Mouse (Mus musculus) forebrain, postnatal 0 days (tissue): ENCODE data around the gene Oprd1. TPM values are rescaled to one million over a fixed set of nuclear protein-coding genes. Genes with fewer than 3 reads are reported as not detected.

ENCODE experiments used
- ATAC-seq: fragments of 200-750 bp; cut with Nextera tagmentation; 2 replicates; pipeline ENCODE4 v1.8.0; 2017; ENCODE audit warnings: mild to moderate bottlenecking, moderate library complexity
- DNase-seq: peaks from one replicate; pipeline ENCODE4 v3.0.0-alpha.2; 2015
- H3K27ac ChIP-seq: fragments of 300-500 bp; sonication (generic); 2 replicates; pipeline ENCODE4 v1.5.1; 2014; ENCODE audit warnings: low read depth, mild to moderate bottlenecking, antibody characterized with exemption, low read length, moderate library complexity, mixed read lengths
- H3K27me3 ChIP-seq: fragments of 300-500 bp; sonication (generic); 2 replicates; pipeline ENCODE4 v1.6.1; 2014; ENCODE audit warnings: mild to moderate bottlenecking, low read length, mixed read lengths; ENCODE audit not compliant: insufficient read depth
- H3K36me3 ChIP-seq: fragments of 300-500 bp; sonication (generic); 2 replicates; pipeline ENCODE4 v1.6.1; 2014; ENCODE audit warnings: mild to moderate bottlenecking, moderate library complexity; ENCODE audit not compliant: insufficient read depth
- H3K4me1 ChIP-seq: fragments of 300-500 bp; sonication (generic); 2 replicates; pipeline ENCODE4 v1.6.1; 2014; ENCODE audit warnings: antibody characterized with exemption; ENCODE audit not compliant: insufficient read depth
- H3K4me2 ChIP-seq: fragments of 300-500 bp; sonication (generic); 2 replicates; pipeline ENCODE4 v1.6.1; 2014; ENCODE audit warnings: low read depth, mild to moderate bottlenecking, moderate library complexity
- H3K4me3 ChIP-seq: fragments of 300-500 bp; sonication (generic); 2 replicates; pipeline ENCODE4 v1.5.1; 2014; ENCODE audit warnings: low read depth, low read length, mixed read lengths
- H3K9ac ChIP-seq: fragments of 300-500 bp; sonication (generic); 2 replicates; pipeline ENCODE4 v1.6.1; 2014; ENCODE audit warnings: mild to moderate bottlenecking
- H3K9me3 ChIP-seq: fragments of 300-500 bp; sonication (generic); 2 replicates; pipeline ENCODE4 v1.6.1; 2016; ENCODE audit warnings: low read length
- CTCF ChIP-seq: sonication (generic); IDR thresholded peaks from 2 replicates; pipeline ENCODE4 v1.5.1; 2016; ENCODE audit warnings: antibody characterized with exemption, control low read depth, low read depth
- whole genome bisulfite sequencing: fragments of 180-500 bp; shearing (Covaris S2); extraction: QIAGEN DNeasy Blood & Tissue Kit; methylation state at CpG from one replicate; pipeline ENCODE4 v1.1.7; 2014; 5-methylcytosine and 5-hydroxymethylcytosine counted together
- polyA plus RNA-seq: library from polyadenylated mRNA; unstranded; fragments of >200 nt; fragmentation: Nextera tagmentation; extraction: Ambion mirVana; gene quantifications from 2 replicates; pipeline ENCODE4 v1.2.1, GENCODE M21; 2015
- total RNA-seq: library from RNA; depleted of rRNA; stranded (reverse); fragments of >200 nt; gene quantifications from 2 replicates; pipeline ENCODE4 v1.2.3, GENCODE M21; 2014

Gene Oprd1
- total and polyA plus RNA-seq, 2 experiments from 2014 or later, result 0.53 to 1.6 TPM

GRCm38 (mm10) chr4:132176474-132176873 is 32.2 kb upstream of the Oprd1 start:
- H3K36me3 ChIP-seq, result no peaks in the 10 kb centered on the region
- H3K4me2 ChIP-seq, result no peak overlapping the region
- no peak for DNase-seq
- no peaks in the 10 kb centered on the region for H3K9me3 ChIP-seq
- 57% methylated on average over 10 of the region's 10 CpGs for WGBS
- H3K27ac ChIP-seq, result no peak overlapping the region
- H3K9ac ChIP-seq, result no peak overlapping the region
- TF ChIP-seq CTCF, result no peak
- no peak for ATAC-seq
- H3K4me1 ChIP-seq, result no peaks in the 10 kb centered on the region
- H3K4me3 ChIP-seq, result no peak overlapping the region
- no peaks in the 10 kb centered on the region for H3K27me3 ChIP-seq

DNA sequence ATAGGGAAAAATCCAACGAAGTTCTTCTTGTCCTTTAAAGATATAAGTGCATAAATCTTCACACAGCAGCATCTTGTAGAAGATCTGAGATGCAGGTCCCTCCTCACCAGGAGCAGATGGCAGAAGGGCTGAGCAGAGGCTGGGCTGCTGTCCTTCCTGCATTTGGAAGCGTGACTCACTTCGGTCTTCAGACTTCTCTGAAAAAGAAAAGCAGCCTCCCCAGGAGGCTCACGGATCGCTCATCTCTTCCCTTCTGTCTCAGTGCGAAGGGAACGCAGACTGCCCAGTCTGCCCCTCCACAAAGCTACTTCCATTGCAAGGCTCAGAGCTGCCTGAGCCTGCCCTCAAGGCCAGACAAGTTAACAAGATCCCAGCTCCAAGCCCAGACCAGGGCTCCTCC is 26.6 kb upstream of the Oprd1 start:
- H3K9ac ChIP-seq, result no peak overlapping the region
- no peaks in the 10 kb centered on the region for H3K9me3 ChIP-seq
- H3K4me1 ChIP-seq, result no peaks in the 10 kb centered on the region
- no peaks in the 10 kb centered on the region for H3K36me3 ChIP-seq
- no peak overlapping the region for H3K4me3 ChIP-seq
- no peak overlapping the region for H3K27ac ChIP-seq
- 23% methylated on average over 7 of the region's 7 CpGs for WGBS
- DNase-seq, result no peak
- ATAC-seq, result no peak
- no peak overlapping the region for H3K4me2 ChIP-seq
- no peak for TF ChIP-seq CTCF
- H3K27me3 ChIP-seq, result no peaks in the 10 kb centered on the region

- Histone ChIP-seq H3K9me3 (no peaks in the 10 kb centered on the region), H3K9ac (no peak overlapping the region), H3K4me3 (no peak overlapping the region), H3K27ac (no peak overlapping the region), H3K4me2 (no peak overlapping the region), H3K4me1 (no peaks in the 10 kb centered on the region), H3K36me3 (no peaks in the 10 kb centered on the region), H3K27me3 (no peaks in the 10 kb centered on the region)
- no peak for ATAC-seq
- 78% methylated on average over 5 of the region's 5 CpGs for WGBS
- TF ChIP-seq CTCF, result no peak
- no peak for DNase-seq
Measured at GRCm38 (mm10) chr4:132169761-132170160, 25.5 kb upstream of the Oprd1 start.

DNA sequence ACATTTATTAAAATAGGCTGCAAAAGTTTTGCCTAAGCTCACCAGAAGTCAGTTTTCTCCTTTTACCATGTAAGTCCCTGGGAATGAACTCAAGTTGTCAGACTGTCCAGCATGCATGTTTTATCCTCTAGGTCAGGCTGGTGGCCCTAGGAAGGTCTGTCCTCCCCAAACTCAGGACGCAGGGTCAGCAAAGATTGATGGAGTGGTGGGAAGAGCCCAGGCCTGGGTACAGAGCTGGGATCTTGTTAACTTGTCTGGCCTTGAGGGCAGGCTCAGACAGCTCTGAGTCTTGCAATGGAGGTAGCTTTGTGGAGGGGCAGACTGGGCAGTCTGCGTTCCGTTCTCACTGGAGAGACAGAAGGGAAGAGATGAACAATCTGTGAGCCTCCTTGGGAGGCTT is 25.0 kb upstream of the Oprd1 start:
- Histone ChIP-seq H3K27me3 (no peaks in the 10 kb centered on the region), H3K4me2 (no peak overlapping the region), H3K4me3 (no peak overlapping the region), H3K9me3 (no peaks in the 10 kb centered on the region), H3K36me3 (no peaks in the 10 kb centered on the region), H3K4me1 (no peaks in the 10 kb centered on the region), H3K9ac (no peak overlapping the region), H3K27ac (no peak overlapping the region)
- DNase-seq (no peak), ATAC-seq (no peak)
- no peak for TF ChIP-seq CTCF
- 94% methylated on average over 3 of the region's 3 CpGs for WGBS

DNA sequence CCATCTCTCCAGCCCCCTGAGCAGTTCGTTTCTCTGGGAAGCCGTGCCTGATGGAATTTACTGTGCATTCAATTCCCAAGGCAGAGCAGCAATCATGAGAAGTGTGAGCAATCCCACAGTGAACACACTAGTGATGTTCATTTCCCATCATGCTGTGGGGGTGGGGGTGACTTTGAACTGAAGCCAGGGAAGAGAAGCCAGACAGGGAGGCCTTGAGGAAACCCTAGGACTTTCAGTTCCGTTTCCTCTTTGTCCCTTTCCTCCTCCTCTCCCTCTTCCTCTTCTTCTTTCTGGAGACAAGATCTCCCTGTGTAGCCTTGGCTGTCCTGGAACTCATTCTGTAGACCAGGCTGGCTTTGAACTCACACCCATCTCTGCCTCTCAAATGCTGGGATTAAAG is 23.1 kb upstream of the Oprd1 start:
- Histone ChIP-seq H3K9me3 (no peaks in the 10 kb centered on the region), H3K27ac (no peak overlapping the region), H3K4me1 (no peaks in the 10 kb centered on the region), H3K4me2 (no peak overlapping the region), H3K27me3 (no peaks in the 10 kb centered on the region), H3K4me3 (no peak overlapping the region), H3K36me3 (no peaks in the 10 kb centered on the region), H3K9ac (no peak overlapping the region)
- no peak for TF ChIP-seq CTCF
- WGBS, result 84% methylated on average over 3 of the region's 3 CpGs
- DNase-seq (no peak), ATAC-seq (no peak)

DNA sequence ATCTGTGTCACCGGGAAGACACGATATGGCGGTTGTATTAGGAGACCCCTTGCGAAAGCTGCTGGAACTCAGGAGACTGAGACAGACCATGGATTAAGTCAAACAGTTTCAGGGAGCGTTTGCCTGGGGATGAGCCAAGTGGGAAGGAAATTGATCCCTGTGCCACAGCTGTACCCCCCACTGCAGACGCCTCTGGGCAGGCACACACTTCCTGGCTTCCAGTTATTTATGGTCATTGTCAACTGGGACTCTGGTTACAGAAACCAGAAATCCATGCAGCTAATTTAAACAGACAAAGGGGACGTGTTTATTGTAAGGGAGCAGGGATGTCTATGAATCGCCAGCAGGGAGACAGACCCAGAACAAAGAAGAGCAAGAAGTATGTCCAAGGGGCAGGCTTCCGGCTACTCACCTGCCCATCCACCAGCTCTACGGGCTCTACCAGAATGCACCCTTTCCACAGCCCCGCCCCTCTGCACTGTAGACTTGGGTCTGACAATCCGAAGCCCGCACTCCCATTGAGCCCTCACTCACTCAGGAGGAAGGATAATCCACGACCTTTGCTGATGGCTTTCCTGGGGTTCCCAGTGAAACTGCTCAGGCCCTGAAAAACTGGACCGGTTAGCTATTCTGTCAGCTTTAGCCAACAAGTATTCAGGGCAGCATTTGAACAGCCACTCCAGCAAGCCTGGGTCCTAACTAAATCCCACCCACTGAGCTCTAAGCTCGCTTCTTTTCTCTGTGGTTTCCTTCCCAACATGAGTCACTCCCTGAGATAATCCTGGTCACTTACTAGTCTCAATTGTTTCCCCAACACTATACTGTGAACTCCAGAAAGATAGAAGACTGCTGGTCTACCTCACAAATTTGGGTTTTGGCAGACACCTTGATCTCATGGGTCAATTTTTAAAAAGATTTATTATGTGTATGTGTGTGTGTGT is 22.3 kb upstream of the Oprd1 start:
- Histone ChIP-seq H3K27ac (no peak overlapping the region), H3K4me2 (no peak overlapping the region), H3K9ac (no peak overlapping the region), H3K27me3 (no peaks in the 10 kb centered on the region), H3K36me3 (no peaks in the 10 kb centered on the region), H3K4me3 (no peak overlapping the region), H3K9me3 (no peaks in the 10 kb centered on the region), H3K4me1 (no peaks in the 10 kb centered on the region)
- no peak for DNase-seq
- no peak for TF ChIP-seq CTCF
- WGBS, result 61% methylated on average over 16 of the region's 16 CpGs
- no peak for ATAC-seq

DNA sequence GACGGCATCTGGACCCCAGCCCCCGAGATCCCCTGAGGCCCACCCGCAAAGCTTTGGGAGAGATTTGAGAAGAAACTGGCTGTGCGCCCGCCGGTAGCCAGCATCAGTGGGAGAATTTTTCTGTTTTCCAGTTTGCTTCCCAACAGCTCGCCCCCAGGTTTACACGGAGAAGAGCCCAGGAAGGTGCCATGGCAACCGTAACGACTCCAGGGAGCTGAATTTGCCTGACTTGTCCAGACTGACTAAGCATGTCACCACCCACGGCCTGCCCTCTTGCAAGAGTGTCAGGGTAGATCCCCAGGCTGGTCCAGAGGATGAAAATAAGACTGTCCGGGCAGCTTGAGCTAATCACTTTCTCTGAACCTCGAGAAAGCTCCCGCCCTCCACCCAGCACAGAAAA is 21.4 kb upstream of the Oprd1 start:
- no peak overlapping the region for H3K27ac ChIP-seq
- H3K9ac ChIP-seq, result no peak overlapping the region
- H3K9me3 ChIP-seq, result no peaks in the 10 kb centered on the region
- no peak overlapping the region for H3K4me2 ChIP-seq
- H3K27me3 ChIP-seq, result no peaks in the 10 kb centered on the region
- H3K36me3 ChIP-seq, result no peaks in the 10 kb centered on the region
- ATAC-seq, result no peak
- H3K4me1 ChIP-seq, result no peaks in the 10 kb centered on the region
- 47% methylated on average over 14 of the region's 14 CpGs for WGBS
- DNase-seq, result no peak
- no peak overlapping the region for H3K4me3 ChIP-seq
- TF ChIP-seq CTCF, result no peak
